Mouse (Mus musculus): Measurements from ENCODE around the gene Col4a3.

The Col4a3 gene

DNA sequence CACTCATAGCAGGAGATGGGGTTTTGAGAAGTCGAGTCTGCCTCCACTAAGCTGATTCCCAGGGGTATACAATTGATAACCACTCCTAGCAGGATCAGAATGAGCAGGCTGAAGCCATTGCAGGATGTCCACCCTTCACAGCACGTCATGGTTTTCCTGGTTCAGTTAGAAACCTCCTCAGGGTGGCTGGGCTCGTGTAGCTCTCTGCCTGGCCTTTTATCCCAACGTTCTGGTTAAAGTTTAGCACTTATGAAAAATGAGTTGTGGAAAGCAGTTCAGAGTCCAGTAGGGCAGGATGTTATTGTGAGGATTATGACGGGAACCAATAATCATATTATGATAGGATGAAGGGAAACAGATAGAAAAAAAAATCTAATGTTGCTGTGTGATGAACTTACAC lies 181.5 kb downstream of the Col4a3 start, which contains the start of gene Tm4sf20:
Gene Tm4sf20, minus strand, starts transcription at position 193 of the 400 bp plus-strand sequence.
- no peak for DNase-seq (ENCODE audit: low read depth, low spot score)

GRCm38 (mm10) chr1:82771022-82771586 lies 184.4 kb downstream of the Col4a3 start, which contains the start of gene Gm47791:
TSS of gene Gm47791 (minus strand) at chr1:82771243.
- DNase-seq (ENCODE audit: low read depth, low spot score) = no peak

Measured in embryo, embryonic 11.5 days (tissue).